Mouse (Mus musculus) megakaryocyte, adult 5-6 weeks (primary cell): ENCODE results near the gene Zan. TPM values are rescaled to one million over a fixed set of nuclear protein-coding genes. Genes with fewer than 3 reads are reported as not detected.
A peak's percentile ranks its signal among the peaks of the same experiment; 100 is the strongest.

Source experiments
- ATAC-seq: 2 replicates; pipeline ENCODE4 v1.8.0; 2016; ENCODE audit warnings: mild to moderate bottlenecking, inconsistent platforms; ENCODE audit not compliant: poor library complexity, severe bottlenecking
- total RNA-seq, 2 experiments: library from RNA; stranded (forward) in 1 of 2; stranded (reverse) in 1 of 2; fragments of 153-499, 151-499 nt in 1 of 2; fragments of 221-1000, 200-1000 nt in 1 of 2; gene quantifications; 2 replicates each; pipeline versions ENCODE4 v1.2.3 to v1.2.4; 2015 to 2017

The Zan gene
- total RNA-seq (2015) (0.04 TPM in 1 of 2 replicates, not detected in the other), total RNA-seq (2017) (not detected in 2 replicates)

DNA sequence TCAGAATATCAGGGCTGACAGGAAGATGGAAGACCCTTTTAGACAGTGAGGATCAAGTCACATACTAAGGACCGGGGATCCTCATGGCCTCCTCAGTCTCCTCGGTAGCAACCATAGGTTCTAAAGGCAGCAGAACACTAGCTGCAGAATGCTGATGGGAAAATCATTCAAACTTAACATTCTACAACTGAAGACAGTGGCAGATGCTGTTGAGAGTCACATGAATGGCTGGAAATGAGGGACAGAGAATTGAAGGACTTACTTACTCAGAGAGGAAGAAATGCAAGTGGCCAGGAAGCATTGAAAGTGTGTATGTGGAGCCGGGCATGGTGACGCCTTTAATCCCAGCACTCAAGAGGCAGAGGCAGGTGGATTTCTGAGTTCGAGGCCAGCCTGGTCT is at the start of gene Zan:
Gene Zan, minus strand, starts transcription at position 101 of the 400 bp plus-strand sequence.
- no peak for ATAC-seq

- peak; percentile 19; the same call in 1 of the 2 replicates for ATAC-seq
Measured at GRCm38 (mm10) chr5:137526192-137526936, 49.5 kb upstream of the Zan start.

DNA sequence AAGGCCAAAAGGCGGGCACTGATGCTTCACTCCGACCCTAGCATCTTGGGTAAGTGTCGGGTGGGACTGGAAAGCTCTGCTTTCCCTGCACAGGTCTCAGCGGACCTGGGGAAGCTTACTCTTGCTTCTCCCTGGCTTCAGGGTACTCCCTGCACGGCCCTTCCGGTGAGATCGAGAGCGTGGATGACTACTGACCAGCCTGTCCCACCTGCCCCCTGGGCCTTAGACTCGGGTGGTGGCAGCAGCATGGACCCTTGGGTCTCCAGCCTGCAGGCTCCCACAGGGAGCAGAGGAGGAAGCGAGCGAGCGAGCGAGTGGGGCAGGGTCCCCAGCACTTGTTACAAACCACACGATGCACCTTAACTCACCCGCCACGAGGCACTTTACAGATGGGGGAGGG is 48.6 kb upstream of the Zan start:
- ATAC-seq, result no peak

- ATAC-seq, result no peak
Measured at GRCm38 (mm10) chr5:137524671-137525070, 47.8 kb upstream of the Zan start.

GRCm38 (mm10) chr5:137524251-137524515 is 47.3 kb upstream of the Zan start:
- no peak for ATAC-seq

DNA sequence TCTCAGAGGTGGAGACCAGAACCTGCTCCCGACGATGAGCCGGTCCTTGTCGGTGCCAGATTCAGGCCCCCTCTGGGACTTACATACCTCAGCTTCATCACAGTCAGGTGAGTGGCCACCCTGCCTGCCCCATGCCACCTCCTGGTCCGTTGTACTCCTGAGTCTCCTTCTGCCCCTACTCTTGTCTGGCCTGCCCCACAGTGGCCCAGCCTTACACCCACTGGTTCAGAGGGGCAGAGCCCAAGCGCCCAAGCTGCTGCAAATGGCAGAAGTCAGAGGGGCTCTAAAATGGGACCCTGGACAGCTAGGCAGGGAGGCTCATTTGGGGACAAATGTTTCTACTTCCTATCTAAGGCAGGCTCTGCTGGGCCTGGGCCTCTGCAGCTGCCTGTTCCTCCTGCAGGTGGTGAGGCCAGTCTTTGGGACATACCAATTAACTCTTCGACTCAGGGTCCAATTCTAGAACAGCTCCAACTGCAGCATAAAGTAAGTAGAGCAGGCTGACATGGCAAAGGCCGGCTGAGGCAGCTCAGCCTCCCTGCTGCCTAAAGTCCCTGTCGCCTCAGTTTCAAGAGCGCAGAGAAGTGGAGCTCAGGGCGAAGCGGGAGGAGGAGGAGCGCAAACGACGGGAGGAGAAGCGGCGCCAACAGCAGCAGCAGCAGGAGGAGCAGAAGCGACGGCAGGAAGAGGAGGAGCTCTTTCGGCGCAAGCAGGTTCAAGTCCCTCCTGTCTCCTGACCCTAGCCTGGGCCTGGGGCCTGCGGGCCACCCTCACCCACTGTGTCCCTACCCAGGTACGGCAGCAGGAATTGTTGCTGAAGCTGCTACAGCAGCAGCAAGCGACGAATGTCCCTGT is 46.8 kb upstream of the Zan start:
- ATAC-seq, result no peak

GRCm38 (mm10) chr5:137522711-137523110 is 45.8 kb upstream of the Zan start:
- no peak for ATAC-seq

DNA sequence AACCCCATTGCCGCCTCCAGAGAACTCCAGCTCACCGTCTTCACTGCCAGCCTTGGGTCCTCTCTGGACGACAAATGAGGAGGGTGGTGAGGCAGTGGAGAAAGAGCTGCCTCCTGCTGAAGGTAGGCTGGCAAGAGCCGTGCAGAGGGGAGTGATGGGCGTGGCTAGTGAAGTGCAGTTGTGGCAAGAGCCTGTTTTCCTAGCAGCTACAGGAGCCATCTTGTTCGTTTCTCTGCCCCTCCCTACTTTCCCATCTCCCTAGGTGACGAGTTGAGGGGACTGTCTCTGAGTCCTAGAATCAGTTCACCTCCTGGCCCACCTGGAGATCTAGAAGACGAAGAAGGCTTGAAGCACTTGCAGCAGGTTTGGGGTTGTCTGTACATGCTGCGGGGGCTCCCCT is 45.0 kb upstream of the Zan start:
- no peak for ATAC-seq

DNA sequence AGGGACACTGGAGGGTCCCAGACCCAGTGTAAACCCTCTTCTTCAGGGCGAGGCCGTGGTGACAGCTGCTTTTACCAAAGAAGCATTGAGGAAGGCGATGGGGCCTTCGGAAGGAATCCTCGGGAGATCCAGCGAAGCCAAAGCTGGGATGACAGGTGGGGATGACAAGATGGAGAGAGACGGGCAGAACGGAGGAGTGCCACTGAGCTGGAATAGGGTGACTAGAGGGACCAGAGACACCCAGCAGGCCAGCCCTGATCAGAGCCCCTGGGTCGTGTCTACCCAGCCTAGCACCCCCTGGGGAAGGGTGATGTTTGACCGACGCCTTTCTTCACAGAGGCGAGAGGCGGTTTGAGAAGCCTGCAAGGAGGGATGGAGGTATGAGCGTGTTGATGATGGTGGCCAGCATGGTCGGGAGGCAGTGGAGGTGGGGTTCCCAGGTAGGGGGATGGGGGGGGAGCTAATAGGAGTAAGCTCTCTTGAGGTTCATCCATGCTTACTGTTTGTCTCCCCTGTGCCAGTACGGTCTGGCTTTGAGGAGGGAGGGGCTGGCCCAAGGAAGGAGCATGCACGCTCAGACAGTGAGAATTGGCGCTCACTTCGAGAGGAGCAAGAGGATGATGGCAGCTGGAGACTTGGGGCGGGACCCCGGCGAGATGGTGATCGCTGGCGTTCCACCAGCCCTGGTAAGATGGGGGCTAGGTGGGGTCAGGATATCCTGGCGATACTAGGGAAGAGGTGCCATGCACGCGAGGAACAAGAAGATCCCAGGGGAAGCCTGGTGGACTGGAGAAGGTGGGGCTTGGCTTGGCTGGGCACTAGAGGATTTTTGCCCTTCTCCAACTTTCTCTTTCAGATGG is 43.1 kb upstream of the Zan start:
- ATAC-seq, result no peak

DNA sequence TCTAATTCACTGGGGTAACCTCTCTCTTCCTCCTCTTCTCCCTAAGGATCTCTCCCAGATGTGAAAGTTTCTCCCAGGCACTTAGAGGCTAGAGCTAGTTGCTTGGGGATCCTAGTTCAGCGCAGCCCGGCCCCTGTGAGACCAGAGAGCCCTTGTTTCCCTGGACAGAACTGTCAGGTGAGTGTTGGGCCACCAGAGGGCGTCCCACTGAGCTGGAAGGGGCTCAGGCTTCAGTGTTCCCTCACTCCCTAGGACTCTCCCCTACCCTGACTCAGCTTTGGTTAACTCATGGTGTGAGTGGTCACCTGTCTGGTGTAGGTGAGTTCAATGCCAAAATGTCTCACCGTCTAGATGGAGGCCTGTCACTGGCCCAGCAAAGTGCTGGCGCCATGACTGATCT is 41.6 kb upstream of the Zan start, which contains the start of gene Gigyf1:
Gene Gigyf1, plus strand, starts transcription at position 113 of the 400 bp plus-strand sequence.
- ATAC-seq, result peak; percentile 38; the same call in 1 of the 2 replicates

DNA sequence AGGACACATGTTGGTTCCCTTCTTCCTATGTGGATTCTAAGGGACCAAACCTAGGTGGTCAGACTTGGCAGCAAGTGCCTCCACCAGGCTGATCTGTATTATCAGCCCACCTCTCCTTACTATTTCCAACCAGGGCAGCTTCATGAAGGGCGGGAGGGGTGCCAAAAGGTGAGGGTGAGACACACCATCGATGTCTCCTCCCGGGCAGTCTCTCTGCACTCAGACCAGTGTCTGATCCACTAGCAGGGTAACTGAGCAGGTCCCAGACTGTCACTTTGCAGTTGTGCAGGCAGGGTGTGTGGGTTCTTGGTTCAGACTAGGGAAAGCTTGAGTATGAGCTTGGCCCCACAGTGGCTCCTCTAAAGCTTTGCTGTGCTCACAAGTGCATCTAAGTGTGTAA is 37.9 kb upstream of the Zan start:
- ATAC-seq, result no peak

DNA sequence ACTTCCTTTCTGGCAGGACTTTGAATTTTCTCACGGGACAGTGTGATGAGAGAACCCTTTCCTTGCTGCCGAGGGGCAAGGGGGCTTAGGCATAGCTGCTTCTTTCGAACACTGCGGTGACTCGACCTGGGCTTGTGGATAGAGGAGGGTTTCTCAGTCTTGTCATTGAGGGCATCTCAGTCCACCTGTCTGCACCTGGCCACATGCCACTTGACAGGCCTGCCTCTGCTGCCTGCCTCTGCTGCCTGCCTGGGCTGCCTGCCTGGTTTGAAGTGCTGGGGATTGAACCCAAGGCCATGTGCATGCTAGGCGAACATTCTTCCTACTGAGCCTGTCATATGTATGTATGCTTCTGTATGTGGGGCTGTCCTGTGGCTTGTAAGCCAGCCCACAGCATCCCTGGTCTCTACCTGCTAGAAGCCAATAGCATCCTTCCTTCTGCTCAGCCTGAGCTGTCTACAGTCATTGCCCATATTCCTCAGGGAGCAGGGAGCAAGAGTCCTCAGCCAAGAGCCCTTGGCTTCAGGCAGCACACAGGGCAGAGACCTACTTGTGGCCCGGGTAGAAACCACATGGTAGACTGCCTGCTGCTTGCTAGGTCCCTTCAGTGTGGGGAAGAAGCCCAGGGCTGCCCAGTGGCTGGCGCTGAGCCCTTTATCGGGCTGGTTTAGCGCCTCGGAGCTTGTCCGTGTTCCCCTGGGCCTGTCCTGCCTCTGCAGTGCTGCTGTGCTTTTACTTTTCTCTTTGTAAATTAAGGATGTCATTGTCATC is 37.3 kb upstream of the Zan start:
- ATAC-seq, result no peak

- ATAC-seq, result no peak
Measured at GRCm38 (mm10) chr5:137512847-137513794, 36.3 kb upstream of the Zan start.

DNA sequence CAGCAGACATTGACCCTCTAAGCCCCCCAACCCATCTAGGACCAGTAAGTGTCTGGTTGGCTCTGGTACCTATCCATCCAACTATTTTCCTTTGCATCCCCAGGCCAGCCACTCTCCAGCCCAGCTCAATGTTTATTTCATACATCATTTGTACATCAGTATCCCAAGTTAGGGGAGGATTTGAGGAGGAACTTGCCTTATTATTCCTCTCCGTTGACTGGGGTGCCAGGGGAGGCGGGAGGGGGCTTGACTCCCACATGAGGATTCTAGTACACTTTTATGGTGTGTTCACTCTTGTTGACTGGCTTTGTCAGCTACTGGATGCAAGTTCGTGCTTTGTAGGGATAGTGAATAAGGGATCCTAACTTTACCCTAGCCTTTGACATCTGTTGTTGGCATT is 34.8 kb upstream of the Zan start:
- no peak for ATAC-seq

DNA sequence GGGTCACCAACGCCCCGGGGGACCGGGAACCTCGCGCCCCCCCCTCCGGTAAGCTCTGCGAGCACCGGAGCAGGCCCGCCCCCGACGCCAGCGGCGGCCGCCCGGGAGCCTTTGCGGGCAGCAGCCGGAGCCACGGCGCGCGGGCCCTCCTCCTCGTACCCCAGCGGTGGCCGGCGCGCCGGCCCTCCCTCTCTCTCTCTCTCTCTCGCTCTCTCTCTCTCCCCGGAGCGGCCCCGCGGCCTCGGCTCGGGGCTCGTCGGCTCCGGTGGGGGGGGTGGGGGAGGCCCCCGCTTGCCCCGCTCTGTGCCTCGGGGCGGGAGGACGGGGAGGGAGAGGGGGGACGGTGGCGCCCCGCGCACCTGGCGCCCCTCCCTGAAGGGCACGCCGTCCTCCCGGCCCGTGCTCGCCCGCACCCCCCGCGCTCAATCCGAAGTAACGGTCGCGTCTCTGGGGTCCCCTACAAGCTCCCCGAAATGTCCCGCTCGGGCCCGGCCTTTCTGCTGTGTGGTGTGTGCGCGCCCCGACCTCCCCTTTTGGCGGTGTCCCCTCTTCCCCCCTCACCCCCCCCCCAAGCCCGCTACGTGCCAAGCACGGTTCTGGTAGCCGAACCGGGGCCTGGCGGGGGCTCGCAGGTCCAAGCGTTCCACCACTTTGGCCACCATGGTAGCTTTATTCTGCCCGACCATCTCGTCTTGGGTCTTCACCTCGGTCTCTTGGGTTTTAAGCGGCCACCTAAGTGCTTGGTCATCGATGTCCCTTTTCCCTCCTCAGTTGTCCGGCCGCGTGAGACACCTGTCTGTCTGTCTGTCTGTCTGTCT is 33.9 kb upstream of the Zan start:
- ATAC-seq, result peak; percentile 18; the same call in 1 of the 2 replicates

- peak; percentile 78 for ATAC-seq
Measured at GRCm38 (mm10) chr5:137510014-137510501, 33.2 kb upstream of the Zan start.

DNA sequence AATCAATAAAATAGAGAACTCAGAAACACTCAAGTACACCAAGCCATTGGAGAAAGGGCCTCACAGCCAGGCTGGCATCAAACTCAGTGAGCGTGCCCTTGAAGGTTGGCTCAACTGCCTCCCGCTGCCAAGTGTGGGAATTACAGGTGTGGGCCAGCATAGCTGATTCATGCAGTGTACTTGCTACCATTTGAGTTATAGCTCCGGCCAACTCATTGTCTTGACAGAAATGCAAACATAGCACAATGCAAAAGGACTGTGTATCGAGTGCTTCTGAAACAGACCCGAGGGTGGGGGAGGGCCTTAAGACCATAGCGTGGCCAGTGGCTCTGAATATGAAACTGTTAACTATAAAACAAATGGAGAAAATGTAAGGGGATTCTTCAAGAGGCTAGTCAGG is 27.2 kb upstream of the Zan start:
- ATAC-seq, result no peak

DNA sequence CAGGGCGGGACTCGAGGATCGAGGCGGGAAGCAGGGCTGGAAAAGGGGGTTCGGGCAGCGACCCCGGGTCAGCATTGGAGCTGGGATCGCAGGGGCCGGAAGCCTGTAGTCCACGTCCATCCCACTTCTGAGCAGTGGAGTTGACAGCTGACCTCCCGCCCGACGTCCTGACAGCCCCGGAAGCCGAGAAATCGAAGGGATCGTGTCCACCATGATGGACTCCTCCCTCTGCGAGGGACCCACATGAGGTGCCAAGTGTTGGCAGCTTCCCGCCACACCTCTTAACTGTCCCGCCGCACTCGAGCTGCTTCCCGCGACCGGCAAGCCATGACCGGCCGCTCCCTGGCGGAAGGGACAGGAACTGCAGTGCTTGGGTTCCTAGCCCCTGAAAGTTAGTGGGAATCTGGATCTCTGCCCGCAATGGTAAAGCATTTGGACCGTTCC is 25.8 kb upstream of the Zan start:
- peak; percentile 74 for ATAC-seq
